Mouse (Mus musculus) kidney, adult 2 months (tissue): ENCODE data around the gene Plxna4.

Experiments
- CTCF ChIP-seq: fragments of 200-500 bp; conservative IDR thresholded peaks from 2 replicates; pipeline ENCODE4 v1.5.1; 2011; ENCODE audit warnings: low read depth, mild to moderate bottlenecking, control low read depth, low read length, moderate library complexity, mixed read lengths; ENCODE audit not compliant: insufficient read depth, insufficient read length
- POLR2A ChIP-seq: fragments of 200-500 bp; IDR thresholded peaks from one replicate; pipeline ENCODE4 v1.6.1; 2011; ENCODE audit warnings: low read depth, low read length, control low read depth

DNA sequence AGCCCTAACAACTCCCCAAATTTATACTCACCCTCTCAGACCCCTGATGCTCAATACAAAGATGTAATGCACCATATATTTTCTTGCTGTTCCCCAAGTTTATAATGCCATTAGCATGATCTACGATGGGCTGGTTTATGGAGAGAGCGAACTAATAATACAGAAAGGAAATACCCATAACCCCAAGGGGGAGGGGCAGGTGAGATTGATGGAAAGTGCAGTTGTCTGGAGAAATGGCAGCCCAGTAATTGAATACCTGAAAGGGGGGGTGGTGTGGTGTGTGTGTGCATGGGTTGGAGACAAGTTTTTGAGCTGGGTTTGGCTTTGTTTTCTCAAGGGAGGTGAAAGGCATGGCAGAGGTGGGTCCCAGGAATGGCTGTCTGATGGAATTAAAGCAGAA, 356.6 kb downstream of the Plxna4 start:
- no peak for TF ChIP-seq POLR2A
- no peak for TF ChIP-seq CTCF
